Mouse (Mus musculus): ENCODE measurements around the gene Proca1.

DNA sequence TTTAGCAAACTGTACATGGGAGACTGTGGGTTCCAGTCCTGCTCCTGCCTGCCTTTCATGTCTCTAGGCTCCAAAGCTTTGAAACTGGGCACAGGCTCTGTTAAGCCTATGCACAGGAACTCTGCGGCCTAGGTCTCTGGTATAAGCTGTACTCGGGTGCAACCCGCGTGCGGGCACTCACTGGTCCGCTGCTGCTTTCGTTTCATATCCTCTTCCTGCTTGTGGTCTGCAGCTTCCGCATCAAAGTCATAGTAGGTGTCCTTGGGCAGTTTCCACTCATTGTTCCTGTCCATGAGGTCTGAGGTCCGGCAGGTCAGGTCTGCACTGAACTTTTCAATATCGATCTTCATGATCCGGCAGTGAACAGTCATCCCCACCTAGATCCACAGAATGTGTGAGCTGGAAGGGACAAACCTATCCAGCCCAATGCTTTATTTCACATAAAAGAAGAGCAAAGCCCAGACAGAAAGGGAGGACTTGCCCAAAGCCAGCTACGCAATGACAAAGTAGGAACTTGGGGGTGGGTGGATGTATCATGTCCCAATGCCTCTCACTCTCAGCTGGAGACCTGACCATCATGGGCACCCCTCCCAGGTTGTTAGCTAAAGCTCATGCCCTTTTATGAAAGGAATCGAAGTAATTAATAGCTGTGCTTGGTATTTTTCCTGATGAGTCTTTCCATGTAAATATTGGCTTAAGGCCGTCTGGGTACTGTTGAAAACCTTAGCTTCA, 20.1 kb downstream of the Proca1 start:
- no peak for TF ChIP-seq POLR2A (IDR thresholded peaks at IDR 0.05; ENCODE audit: insufficient read depth, low read depth, low read length)
- TF ChIP-seq CTCF (IDR thresholded peaks at IDR 0.05), result no peak
- TF ChIP-seq EP300 (IDR thresholded peaks at IDR 0.05; ENCODE audit: insufficient read depth, low read depth, low read length), result no peak
